Mouse (Mus musculus): ENCODE results near the gene Tjap1. TPM values are rescaled to one million over a fixed set of nuclear protein-coding genes. Genes with fewer than 3 reads are reported as not detected.

Gene Tjap1
- 44.4 and 51.5 TPM in 2 replicates for polyA plus RNA-seq (2012; rRNA removed)

DNA sequence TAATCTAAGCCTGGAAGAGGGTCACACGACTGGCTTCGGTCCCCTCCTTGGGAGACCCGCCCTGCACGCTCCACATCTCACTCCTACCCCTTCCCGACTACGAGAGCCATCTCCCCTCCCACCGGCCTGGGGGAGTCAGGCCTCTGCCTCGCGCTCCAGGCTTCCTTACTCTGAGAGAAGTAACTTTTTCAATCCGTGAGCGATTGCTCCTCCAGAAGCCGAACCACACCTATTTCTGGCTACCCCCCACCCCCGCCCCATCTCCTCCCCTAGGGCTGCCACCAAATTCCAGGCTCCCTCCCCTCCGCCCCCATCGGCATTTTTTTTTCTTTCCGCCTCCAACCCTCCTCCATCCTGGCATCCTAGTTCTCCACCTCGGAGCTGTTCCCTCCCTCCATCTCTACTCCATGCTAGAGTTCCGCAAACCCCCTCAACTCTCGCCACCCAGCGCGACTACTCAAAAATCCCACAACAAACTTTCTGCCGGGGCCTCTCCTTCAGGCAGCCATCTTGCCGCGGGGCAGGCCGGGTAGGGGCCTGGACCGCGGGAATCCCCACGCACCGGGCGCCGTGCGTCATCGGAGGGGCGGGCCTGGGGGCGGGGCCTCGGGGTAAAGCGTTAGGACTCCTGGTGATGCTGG is at the start of gene Tjap1:
Gene Tjap1 (minus strand): TSS at position 544 of the 641 bp plus-strand sequence.
- DNase-seq (ENCODE audit: extremely low spot score in 1 of 2, low spot score in 1 of 2), result peak in 1 of 2 experiments; percentile 86

DNA sequence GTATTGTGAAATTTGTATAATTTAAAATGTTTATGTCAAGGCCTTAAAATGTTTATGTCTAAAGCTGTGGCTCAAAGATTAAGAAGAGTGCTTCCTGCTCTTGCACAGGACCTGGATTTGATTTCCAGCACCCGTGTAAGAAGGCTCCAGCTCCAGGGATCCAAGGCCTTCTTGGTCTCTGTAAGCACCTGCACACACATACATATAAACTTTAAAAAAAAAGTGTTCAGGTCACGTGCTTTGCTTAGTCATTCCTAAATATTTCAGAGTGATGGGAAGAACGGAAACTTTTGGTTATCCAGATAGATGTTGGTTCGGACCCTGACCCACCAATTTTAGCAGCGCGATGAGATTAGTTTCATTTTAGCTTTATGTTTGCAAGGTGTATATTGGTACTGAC is 45.9 kb upstream of the Tjap1 start:
- no peak for DNase-seq (ENCODE audit: extremely low spot score in 1 of 2, low spot score in 1 of 2)

- DNase-seq (ENCODE audit: extremely low spot score in 1 of 2, low spot score in 1 of 2), result peak; percentile 90 to 96
These were observed 45.2 kb upstream of the Tjap1 start, which contains the start of gene Abcc10 for GRCm38 (mm10) chr17:46327906-46328534. Abcc10 (minus strand) TSS chr17:46328352.

DNA sequence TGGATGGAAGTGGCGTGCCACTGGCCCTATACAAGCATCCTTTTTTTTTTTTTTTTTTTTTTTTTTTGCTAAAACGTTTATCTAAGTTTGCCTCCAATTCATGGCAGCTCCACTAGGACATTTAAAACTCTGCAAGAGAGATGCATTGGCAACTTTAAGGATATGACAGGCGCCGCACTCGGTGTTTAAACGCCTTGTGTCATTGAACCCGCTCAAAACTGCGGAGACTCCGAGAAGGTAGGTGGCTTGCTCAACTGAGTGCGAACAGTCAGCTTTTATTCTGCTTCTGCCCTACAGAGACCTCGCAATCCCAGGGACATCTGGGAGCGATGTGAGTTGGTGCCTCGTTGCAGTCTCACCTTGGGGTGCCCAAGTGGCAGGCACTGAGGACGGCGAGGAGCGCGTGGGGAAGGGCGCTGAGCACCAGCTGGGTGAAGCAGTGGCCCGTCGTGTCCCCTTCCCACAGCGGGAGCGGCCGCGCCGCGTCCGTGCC is 44.6 kb upstream of the Tjap1 start:
- DNase-seq (ENCODE audit: extremely low spot score in 1 of 2, low spot score in 1 of 2), result peak in 1 of 2 experiments; percentile 44

- DNase-seq (ENCODE audit: extremely low spot score in 1 of 2, low spot score in 1 of 2), result no peak
These were observed 39.4 kb upstream of the Tjap1 start for GRCm38 (mm10) chr17:46322046-46322823.

DNA sequence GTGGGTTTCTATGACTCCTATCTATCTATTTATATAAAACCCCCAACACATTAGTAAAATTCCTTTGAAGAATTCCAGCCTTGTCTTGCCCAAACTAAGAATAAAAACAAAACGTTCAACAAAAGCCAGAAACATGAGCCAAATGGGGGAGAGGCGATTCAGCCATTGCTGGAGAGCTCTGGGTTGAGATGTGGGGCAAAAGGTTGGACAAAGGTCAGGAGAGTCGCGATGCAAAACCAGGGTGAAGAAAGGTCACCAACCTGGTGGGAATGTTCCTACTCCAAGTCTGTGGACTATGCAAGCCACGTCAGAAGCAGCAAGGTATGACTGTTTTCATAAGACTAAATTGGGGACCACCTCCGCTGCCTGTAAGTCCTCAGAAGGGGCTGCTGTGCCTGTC is 37.7 kb upstream of the Tjap1 start:
- no peak for DNase-seq (ENCODE audit: extremely low spot score in 1 of 2, low spot score in 1 of 2)

DNA sequence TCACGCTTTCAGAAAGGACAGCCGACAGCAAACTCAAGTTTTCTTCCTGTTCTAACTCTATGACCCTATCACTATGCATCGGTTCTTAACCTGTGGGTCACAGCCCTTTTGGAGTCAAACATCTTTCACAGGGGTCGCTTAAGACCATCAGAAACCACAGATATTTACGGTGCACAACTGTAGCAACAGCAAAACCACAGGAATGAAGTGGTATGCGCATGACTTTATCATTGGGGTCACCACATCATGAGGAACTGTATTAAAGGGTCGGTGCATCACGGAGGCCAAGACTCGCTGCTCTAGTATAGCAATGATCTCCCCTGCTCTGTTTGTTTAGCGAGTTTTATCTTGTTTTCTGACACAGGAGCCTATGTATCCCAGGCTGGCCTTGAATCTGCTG is 33.0 kb upstream of the Tjap1 start:
- no peak for DNase-seq (ENCODE audit: extremely low spot score in 1 of 2, low spot score in 1 of 2)

DNA sequence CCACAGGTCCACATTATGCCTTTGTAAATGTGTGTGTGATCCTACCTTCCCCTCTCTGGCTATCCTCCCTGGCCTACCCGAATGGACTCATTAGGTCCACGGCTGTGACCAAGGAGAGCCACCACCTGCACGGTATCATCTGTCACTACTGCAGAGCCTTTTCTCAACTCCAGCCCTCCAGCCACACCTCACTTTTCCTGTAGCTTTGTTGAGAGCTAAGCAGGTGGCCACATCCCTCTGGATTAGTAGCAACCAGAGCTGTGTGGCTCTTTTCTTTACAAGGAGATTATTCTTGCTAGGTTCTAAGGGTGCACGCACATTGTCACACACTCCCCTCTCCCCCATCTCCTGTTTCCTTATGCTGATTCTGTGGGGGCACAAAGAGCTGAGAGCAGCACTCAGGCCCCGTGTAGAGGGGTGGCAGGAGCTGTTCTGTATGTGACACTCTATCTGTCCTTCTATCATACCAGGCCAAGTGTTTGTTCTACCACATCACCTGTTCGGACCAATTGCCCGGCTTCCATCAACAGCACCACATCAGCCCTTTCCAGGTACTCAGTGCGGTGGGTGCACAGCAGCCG is 30.4 kb upstream of the Tjap1 start:
- no peak for DNase-seq (ENCODE audit: extremely low spot score in 1 of 2, low spot score in 1 of 2)

DNA sequence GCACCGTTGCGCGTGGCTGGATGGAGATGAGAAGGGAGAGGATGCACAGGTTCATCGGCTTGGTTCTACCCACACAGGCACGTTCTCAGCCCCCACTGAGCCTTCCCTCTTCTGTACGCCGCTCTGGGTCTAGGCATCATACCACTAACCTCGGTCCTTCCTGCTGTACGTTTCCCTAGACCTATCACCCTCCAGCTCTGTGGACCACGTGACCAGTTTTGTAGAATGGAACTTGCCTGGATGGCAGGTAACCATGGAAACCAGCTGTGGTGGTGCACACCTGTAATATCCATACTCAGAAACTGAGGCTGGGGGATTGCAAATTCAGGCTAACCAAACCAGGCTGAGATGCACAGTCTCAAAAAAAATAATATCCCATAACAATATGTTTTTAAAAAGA is 27.7 kb upstream of the Tjap1 start:
- no peak for DNase-seq (ENCODE audit: extremely low spot score in 1 of 2, low spot score in 1 of 2)

GRCm38 (mm10) chr17:46309835-46310234 is 27.0 kb upstream of the Tjap1 start:
- no peak for DNase-seq (ENCODE audit: extremely low spot score in 1 of 2, low spot score in 1 of 2)

DNA sequence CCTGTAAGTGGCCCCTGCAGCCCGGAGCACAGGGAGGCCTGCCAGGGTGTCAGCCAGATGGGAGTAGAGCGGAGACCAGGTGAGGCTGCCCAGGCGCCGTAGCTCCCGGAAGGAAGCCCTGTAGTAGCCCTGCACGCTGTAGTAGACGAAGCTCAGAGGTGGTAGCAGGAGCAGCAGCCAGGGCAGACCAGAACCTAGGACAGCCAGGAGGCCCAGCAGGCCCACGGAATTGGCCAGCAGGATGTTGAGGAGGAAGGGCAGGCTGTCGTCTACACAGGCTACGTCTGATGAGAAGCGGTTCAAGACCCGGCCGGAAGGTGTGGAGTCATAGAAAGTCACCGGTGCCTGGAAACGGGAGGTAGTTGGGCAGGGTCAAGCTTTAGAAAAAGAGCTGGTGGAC is 24.1 kb upstream of the Tjap1 start:
- no peak for DNase-seq (ENCODE audit: extremely low spot score in 1 of 2, low spot score in 1 of 2)

GRCm38 (mm10) chr17:46304184-46304583 is 21.4 kb upstream of the Tjap1 start:
- no peak for DNase-seq (ENCODE audit: extremely low spot score in 1 of 2, low spot score in 1 of 2)

DNA sequence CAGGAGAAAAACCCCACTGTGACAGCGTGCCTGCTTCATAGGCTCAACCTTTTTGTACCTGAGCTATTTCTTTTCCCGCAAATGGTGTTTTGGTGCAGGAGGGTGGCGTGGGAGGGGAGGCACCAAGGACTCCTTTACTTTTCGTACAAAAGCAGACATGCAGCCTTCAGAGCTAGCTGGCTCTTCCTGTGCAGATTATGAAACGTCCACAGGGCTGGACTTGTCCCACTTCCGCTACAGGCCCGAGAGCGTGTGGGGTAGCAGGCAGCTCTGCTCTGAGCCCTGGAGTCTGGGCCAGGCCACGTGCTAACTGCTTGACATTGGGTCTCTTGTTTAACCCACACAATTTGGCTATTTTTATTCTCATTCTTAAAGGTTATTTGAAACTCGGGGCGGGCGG is 19.1 kb upstream of the Tjap1 start:
- peak in 1 of 2 experiments; percentile 49 for DNase-seq (ENCODE audit: extremely low spot score in 1 of 2, low spot score in 1 of 2)

- peak; percentile 66 to 93 for DNase-seq (ENCODE audit: extremely low spot score in 1 of 2, low spot score in 1 of 2)
These were observed 15.5 kb upstream of the Tjap1 start for GRCm38 (mm10) chr17:46298220-46298913.

DNA sequence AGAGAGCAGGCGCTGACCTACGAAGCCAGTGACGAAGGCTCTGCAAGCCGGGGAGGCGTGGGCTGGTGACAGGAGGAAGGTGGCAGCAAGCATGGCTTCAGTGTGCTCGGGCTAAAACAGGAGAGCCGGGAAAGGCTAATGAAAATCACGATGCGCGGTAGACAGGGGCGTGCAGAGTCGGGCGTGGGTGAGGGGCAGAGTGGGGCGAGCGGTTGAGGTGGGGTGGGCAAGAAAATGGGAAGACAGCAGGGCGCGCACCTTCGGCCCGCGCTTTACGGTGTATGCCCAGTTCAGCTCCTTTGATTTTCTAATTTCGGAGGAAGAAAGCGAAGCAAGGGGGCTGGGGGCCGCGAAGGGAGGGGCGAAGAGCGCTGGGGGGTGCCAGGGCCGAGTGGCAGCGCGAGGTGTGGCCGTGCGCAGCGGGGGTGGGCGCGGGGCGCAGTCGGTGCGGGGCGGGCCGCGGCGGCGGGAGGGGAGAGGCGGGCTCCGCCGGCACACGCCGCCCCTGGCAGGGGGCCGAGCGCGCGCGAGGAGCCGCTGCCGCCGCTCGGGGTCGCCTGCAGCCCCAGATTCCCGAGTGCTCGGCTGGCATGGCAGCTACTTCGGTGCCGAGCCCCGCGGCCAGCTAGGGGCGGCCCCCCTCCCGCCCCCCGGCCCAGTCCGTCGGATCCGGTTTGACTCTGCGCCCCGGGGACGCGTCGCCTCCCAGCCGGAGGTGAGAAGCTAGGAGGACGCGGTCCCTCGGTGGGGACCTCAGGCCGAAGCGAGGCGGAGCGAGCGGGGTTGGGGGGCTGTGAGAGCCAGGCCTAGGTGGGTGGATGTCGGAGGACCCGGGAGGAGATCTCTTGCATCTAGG is 14.8 kb upstream of the Tjap1 start, which contains the start of gene Dlk2:
Gene Dlk2 (plus strand): TSS at position 58 of the 856 bp plus-strand sequence.
- peak in 1 of 2 experiments; percentile 79 for DNase-seq (ENCODE audit: extremely low spot score in 1 of 2, low spot score in 1 of 2)

GRCm38 (mm10) chr17:46297028-46297363 is 14.2 kb upstream of the Tjap1 start:
- DNase-seq (ENCODE audit: extremely low spot score in 1 of 2, low spot score in 1 of 2), result no peak

DNA sequence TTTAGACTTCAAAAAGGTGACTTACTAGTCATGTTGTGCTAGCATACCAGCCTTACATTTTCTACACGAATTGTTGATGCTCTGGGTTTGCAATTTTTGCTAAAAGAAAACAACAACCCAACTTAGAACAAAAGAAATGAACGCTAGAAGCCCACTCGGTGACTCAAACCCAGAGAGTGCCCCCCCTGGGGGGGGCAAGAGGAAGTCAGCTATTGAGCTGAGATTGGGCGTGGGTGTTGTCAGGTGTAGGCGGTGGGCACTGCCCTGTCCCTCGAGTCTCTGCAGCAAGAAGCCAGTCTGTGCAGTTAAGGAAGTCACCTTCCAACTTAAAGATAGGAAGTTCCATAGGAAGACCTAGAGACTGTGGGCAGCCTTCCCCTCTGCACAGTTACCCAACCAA is 13.8 kb upstream of the Tjap1 start:
- no peak for DNase-seq (ENCODE audit: extremely low spot score in 1 of 2, low spot score in 1 of 2)

DNA sequence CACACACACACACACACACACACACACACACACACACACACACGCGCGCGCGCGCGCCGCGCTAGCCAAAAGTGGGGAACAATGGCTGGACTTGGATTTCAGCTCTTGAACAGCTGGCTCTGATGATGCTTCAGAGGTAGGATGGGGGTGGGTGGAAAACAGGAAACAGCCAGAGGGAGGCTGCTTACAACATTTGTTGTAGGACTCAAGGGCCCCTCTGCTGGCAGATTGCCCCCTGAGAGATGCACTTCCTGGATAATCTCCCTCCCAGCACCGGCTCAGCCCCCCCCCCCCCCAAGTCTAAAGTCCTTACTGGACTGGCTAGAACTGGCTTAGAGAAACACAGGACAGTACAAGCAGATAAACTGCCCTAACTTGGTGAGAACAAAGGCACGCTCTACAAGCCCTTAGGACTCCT is 4.9 kb upstream of the Tjap1 start:
- DNase-seq (ENCODE audit: extremely low spot score in 1 of 2, low spot score in 1 of 2), result no peak

DNA sequence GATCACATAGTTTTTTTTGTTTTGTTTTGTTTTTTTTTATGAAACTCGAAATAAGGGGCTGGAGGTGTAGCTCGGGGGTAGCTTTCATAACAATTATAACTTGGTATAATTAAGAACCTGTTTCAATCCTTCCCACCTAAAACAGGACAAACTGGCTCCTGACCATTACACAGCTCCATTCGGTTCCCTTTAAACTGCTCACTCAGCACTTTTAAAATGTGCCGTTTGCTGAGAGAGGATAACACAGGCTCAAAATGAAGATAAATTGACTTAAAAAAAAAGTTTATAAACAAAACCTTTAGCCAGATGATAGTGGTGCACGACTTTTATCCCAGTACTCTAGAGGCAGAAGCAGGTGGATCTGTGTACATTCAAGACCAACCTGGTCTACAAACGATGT is 2.6 kb upstream of the Tjap1 start:
- no peak for DNase-seq (ENCODE audit: extremely low spot score in 1 of 2, low spot score in 1 of 2)

DNA sequence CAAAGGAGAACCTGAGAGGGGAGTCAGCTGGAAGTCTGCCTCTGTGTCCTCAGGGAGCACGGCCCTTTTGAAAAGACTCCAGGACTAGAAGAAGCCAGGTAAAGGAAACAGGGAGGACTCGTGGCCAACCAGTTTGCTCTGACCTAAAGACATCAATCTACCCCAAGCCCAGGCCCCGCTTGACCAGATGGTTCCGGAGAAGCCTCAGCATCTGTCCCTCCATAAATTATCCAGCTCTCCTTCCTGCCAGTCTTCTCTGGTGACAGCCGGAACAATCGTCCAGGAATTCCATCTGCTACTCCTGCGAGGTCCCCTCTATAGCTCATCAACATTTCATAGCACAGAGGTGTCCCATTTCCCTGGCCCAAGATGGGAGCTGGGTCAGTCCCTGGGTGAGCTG is 1.8 kb upstream of the Tjap1 start:
- DNase-seq (ENCODE audit: extremely low spot score in 1 of 2, low spot score in 1 of 2), result no peak
